Mouse (Mus musculus): ENCODE measurements around the gene Laptm4a.
A peak's percentile ranks its signal among the peaks of the same experiment; 100 is the strongest.

Laptm4a gene

DNA sequence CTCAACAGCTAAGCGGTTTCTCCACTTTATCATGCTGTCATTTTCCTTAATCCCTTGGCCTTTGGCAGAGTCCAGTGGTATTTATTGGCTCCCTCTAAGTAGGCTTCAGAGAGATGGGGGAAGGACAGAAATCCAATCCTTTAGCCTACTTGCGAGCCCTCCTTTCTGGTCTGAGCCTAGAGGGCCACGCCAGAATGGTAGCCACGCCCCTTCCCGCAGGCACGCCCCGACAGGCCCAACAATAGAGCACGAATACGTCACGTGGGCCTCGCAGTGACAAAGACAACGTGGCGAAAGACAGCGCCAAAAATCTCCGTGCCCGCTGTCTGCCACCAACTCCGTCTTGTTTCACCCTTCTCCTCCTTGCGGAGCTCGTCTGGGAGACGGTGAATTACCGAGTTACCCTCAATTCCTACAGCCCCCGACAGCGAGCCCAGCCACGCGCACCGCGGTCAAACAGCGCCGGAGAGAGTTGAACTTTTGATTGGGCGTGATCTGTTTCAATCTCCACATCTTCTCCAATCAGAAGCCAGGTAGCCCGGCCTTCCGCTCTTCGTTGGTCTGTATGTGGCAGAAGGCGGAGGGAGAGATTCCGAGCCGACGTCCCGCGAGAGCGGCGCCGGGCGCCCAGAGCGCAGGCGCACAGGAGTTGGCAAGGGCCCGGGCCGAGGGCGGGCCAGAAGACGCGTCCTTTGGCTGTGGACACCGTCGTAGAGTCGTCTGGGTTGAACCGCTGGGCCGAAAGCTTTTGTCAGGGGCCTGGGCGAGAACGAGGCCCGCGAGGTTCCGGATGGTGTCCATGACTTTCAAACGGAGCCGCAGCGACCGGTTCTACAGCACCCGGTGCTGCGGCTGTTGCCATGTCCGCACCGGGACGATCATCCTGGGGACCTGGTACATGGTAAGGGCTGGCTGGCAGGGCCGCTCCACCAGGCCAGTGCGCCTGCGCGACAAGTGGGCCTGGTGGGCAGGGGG, at the start of gene Laptm4a:
Laptm4a (plus strand) TSS at position 271 of the 975 bp plus-strand sequence.
- DNase-seq (ENCODE audit: low read depth): peak; percentile 98

DNA sequence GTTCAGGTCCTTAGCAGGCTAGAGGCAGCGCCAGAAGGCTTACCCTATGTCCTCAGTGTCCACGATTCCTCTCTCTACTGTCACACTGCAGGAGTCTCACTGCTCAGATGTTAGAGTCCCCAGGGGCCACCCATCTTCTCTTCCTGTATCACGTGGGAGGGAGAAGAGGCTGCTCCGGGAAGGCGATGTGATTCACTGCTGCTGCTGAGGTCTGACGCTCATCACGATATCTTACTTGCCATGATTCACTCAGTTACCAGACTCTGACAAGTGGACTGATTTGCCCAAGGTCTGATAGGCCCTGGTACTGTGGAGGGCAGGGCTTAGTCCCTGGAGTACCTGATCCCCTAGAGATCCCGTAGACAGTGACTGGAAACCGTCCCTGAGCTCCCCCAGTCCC, 45.9 kb upstream of the Laptm4a start:
- DNase-seq (ENCODE audit: low read depth): no peak

DNA sequence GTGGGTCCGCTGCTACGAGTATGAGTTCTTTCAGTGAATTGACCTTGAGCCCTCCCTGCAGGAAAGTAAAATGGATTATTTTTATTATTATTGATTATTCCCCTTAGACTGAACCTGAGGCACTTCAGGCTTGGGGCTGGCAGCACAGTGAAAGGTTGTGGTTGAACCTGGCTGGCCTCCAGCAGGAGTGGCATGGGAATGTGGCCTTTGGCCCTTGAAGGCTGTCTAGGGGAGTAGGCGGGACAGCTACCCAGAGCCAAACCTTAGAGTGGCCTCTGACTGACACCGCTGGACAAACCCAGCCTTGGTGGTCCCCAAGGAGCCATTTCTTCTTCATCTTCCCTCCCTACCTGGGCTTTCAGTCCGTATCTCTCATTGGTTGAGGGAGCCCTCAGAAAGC, 44.6 kb upstream of the Laptm4a start:
- DNase-seq (ENCODE audit: low read depth): no peak

DNA sequence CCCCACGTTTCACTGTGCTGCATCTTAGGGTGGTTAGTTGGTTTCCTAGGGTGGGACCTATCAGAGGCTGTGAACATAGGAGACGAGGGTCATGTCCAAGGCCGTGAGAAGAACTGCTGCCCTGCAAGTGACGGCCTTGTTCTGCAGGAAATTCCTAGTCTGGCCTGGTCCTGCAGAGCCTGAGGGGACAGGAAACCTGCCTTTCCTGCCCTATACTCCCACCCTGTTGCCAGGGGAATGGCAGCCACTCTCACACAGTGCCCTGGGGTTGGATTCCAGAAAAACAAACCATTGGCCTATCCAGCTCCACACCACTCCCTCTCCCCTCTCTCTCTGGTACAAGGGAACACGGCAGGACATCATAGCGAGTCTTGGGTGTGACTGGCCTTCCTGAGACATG, 44.1 kb upstream of the Laptm4a start:
- no peak for DNase-seq (ENCODE audit: low read depth)

DNA sequence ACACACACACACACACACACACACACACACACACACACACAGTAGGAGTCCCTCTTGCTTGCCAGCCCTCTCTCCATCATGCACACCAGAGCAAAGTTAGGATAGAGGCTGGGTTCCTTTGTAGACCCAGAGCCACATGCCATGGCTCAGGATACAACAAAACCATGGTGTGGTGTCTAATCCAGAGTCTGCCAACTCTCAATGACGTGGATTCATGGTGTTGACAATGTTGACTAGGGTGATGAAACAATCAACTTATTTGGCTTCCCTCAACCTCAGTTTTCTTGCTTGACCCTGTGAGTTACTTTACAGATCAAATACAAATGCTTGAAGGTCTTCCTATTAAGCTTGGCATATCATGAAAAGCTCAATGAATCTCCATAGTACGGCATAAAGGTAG, 42.7 kb upstream of the Laptm4a start:
- DNase-seq (ENCODE audit: low read depth): no peak

DNA sequence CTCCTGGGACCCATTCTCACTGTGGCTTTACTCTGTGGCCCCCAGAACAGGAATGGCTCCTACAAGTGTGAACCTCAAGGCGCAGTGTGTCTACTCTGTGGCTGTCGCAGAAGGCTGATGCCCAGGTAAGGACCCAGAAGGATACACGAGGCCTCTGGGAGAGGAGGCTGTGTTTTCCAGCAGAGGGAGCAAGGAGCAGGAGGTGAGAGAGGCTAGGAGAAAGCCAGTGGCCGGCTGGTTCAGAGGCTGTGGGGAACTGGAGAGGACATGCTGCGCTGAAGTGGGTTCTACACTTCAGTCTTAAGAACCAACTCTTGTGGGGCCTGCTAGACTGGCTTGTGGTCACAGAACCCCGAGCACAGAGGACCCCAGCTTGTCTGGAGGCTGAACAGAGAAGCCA, 42.1 kb upstream of the Laptm4a start:
- DNase-seq (ENCODE audit: low read depth): no peak

DNA sequence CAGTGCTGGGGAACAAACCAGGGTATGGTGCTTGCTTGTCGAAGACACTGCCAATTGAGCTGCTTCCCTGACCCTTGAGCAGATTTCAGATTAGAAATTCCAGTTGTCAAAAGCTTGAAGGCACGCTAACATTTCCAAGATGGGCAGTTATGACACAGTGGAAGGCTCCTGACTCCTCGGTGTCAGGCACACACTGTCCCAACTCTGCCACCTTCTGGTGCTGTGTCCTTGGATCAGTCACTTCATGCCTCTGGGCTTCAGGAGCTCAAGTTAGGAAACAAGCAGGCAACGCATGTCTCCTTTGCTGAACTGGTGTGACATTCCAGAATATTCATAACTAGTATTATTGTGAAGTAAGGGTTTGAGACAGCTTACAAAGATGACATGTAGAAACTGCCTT, 39.7 kb upstream of the Laptm4a start:
- DNase-seq (ENCODE audit: low read depth): no peak

DNA sequence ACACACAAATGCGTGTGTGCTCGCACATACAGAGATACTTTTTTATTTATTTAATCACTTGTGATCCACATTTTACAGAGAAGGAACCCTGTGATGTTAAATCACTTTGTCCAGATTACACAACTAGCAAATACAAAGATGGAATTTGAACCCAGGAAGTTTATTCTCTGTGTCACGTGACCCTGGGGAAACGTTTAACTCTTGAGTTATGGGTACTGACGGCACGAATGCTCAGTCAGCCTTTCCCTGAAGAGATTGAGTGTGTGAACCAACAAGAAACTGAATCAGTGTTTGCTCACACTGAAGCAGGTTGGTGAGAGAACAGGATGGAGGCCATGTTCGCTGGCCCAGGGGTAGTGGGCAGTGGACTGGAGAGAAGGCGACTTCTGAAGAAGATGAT, 39.1 kb upstream of the Laptm4a start:
- no peak for DNase-seq (ENCODE audit: low read depth)

DNA sequence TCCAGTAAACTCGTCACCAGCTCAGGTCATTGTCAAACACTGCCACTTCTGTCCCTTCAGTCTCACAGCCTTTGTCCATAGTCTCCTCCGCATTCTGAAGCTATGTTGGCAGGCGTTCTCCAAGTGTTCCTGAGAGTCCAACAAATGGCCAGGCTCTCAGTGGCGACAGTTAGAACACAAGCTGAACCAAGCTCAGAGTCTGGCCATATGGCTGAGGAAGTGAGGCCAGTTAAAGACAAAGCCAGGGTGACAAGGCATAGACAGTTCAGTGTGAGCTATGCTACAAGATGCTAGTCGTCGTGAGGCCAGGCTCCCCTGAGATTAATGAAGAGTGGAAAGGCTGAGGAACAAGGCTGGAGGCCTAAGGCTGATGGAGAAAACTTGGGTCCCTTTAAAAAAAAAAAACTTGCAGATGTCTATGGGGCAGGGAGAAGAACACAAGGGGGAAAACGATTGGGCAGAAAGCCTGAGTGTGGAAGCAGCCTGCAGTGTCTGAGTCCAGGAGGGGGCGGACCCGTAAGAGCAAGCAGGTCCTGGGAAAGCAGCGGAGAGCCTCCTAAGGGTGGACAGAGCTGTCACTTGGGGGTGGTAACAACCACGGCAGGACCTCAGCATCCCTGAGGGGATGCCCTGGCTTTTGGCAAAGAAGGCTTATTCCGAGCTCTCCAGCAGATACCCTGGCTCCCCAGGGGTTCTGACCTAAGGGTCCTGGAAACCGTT, 36.9 kb upstream of the Laptm4a start:
- no peak for DNase-seq (ENCODE audit: low read depth)

DNA sequence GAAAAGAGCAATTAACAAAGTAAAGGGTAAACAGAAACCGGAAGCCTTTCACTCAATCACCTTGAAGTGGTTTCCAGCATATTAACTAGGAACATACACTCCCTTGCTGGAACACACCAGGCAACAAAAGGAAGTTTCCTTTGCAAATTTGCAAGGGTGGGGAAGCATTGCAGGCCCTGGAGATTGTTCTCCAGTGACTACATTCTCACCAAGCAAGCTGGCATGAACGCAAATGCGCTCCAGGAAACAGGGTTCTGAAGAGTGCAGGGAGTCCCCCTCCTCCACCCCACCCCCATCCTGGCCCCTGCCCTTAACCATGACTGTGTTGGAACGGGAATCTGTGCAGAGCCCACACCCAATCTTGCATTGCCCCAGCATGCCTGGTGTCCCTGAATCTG, 36.3 kb upstream of the Laptm4a start:
- DNase-seq (ENCODE audit: low read depth): no peak

DNA sequence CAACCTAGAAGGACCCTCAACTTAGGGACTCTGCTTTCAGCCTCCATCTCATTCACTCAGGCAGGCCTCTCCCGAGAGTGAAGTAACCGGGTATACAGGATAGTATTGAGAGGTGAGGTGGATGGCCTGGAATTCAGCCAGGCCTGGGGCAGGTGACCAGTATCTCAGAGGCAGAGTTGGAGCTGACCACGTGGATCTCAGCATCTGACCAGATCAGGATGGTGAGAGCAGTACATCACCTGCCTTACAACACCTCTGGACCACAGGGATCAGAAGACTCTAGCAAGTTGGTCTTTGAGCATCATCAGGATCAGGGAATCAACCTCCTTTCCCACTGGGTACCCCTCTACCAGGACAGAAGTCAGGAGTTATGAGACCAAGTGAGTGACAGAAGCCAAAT, 35.5 kb upstream of the Laptm4a start:
- DNase-seq (ENCODE audit: low read depth): no peak

DNA sequence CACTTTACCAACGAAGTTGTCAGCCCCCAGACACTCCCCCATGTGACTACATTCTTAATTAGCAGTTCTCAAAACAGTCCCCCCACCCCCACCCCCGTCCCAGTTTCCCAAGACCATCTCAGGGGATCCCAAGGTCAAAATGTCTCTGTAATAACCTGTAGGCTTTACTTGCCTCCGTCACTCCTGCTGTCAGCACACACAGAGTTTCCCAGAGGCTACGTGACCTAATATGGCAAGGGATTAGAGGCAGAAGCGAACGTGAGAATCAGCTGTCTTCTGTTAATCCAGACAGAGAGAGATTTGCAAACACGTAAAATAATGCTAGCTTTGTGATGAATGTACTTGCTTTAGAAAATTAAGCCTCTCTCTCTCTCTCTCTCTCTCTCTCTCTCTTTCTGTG, 33.0 kb upstream of the Laptm4a start:
- DNase-seq (ENCODE audit: low read depth): no peak

DNA sequence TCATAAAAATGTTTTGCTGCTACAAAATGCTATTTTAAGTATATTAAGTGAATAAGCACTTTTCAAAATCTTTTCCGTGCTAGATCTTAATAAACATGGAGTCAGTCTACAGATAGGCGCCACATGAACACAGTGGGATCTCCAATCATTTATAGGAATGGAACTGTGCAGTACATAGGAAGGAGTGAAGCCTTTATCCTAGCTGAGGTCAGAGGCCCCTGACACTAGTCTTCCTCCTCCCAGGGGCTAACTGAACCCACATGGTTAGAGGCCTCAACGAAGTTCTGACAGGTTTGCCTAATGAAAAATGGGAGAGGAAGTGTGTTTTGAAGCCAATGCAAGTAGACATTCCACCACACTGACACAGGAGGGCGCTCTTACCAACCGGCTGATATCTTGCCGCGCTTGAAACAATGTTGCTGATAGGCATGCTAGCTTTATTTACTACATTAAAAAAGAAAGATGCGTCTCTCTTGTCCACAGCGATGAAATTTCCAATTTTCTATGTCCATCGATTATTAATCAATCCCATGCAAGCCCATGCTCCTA, 32.3 kb upstream of the Laptm4a start:
- peak; percentile 77 for DNase-seq (ENCODE audit: low read depth)

DNA sequence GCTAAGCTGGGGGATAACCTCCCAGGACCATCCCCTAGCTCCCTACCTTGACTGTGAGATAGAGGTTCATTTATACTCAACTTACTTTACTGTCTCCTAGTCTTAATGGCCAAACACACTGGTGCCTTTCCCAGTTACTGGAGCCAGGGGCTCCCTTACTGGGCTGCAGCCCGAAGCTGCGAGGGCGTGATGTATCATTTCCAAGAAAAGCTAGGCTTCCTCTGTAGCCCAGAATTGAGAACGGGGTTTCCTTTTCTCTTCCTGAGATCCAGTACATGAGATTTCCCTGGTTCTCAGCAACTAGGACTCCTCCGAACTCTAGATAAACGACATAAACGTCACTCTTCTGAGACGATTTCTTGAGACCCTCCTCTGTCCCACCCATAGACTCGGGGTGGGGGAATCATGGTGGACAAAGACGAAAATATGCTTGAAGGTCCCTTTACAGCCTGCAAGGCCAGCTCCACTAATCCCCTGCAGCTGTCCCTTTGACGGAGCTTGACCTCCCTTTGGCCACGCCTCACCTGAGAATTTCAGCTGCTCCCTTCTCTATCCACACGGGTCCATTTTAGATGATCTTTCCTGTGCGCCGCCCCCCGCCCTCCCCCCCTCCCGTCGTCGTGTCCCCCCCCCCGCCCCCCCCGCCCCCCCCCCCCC, 28.5 kb upstream of the Laptm4a start:
- DNase-seq (ENCODE audit: low read depth): no peak

DNA sequence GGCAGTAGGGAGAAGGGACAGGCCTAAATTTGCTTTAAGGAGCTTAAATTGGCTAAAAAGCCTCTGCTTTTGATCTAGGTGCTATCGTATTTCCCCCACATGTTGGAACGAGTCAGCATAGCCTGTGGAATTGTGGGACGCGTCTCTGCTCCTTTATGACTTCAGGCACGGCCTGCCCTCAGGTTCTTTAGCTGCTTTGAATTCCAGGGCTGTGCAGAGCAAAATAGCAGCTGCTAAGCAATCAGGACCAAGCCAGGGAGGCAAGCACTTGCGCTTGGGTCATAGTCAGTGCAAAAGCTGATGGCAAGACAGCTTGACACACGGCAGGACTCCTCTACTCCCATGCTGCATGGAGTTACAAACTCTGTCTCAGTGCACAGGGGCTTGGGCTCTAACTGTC, 24.3 kb upstream of the Laptm4a start:
- no peak for DNase-seq (ENCODE audit: low read depth)

DNA sequence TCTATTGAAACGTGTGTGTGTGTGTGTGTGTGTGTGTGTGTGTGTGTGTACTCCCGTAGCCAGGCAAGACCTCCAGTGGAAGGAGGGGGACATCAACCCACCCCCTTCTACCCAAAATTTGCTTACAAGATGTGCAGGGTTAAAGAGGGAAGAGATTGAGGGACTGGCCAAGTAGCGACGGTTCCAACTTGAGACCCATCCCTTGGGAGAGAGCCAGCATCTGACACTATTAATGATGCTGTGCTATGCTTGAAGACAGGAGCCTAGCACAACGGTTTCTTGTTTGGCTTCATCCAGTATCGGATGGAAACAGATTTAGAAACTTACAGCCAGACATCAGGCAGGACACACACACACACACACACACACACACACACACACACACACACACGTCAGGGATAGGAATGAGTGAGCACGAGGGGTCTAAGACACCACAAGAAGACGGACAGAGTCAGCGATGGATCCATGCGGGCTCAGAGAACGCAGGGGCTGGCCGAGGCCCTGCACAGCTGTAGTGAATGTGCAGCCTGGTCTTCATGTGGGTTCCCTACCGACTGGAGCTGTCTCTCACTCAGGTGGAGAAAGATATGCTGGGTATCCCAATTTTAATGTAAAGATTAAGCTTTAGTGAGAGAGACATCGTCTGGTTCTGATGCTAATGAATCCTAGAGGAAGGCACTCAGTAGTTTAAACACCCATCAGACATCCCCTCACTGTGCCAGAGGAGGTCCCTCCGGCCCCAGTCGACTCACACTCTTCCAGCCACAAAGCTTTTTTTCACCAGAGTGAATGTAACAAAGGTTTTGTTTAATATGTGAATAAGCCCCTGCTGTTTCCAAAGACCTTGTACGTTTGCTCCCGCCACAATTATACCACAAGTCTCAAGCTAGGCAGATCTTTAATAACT, 22.3 kb upstream of the Laptm4a start:
- no peak for DNase-seq (ENCODE audit: low read depth)

DNA sequence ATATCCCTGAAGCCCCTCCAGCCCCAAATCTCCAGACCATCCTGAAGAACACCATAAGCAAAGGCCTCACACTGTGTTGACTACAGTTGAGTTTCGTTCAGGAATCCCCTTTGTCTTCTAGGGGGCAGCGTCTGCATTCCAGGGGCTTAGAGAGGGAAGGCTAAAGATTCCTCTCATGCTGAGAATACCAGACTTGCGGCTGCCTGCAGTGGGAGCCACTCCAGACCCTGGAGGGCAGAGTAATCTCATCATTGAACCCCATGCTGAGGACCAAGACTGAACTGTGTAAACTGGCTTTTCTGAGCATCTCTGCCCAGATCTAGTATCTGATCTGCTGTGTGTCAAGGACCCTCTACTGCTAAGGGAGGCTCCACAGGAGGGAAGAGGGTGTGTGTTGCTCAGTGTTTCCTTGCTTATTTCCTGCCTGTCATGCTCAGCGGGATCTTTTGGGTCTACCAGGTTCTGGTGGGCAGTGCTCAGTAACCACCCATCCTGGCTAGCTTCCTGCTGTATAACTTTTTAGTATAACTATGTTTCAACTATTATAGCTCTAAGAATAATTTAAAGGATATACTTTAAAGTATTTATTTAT, 21.3 kb upstream of the Laptm4a start:
- no peak for DNase-seq (ENCODE audit: low read depth)

DNA sequence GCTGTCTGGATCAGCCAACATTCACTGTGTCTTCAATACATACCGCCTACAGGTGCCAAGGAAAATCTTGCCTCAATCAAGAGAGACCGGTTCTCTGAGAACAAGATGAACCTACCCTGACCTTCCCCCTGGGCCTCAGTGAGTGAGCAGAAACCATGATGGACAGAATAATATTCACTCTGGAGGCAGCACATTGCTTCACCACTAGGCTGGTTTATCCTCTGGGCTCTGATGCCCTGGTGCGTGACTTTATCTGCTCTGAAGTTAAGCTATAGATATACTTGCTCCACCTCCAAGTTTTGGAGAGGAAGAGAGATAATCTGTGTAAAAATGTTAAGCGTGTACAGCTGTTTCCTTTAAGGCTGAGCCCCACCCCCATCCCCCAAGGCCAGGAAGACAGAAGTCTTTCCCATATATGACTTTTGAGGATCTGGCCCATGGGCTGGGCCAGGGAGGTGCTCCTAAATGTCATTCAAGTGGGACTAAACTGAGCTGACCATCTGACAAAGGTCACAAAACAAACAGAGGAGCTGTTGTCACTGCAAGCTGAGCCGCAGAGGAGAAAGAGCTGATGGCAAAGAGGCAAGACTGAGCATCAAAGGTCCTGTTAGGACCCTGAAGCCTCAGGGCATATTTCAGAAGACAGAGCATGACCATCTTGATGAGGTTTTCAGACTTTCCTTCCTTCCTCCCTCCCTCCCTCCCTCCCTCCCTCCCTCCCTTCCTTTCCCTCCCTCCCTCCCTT, 20.4 kb upstream of the Laptm4a start:
- DNase-seq (ENCODE audit: low read depth): no peak

DNA sequence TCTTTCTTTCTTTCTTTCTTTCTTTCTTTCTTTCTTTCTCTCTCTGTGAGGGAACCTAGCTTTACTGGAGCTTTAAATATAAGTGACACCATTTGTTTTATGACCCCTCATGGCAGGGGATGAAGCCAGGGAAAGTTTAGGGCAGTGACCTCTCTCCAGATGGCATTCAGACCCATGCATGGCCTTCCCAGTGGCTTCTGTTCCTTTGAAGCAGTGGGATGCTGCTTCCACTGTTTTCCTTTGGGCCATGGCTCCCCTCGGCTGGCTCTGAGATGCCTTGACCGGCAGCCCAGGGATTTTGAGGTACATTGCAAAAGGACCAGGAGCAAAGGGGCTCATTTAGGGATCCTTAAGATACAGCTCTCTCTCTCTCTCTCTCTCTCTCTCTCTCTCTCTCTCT, 19.5 kb upstream of the Laptm4a start:
- no peak for DNase-seq (ENCODE audit: low read depth)

DNA sequence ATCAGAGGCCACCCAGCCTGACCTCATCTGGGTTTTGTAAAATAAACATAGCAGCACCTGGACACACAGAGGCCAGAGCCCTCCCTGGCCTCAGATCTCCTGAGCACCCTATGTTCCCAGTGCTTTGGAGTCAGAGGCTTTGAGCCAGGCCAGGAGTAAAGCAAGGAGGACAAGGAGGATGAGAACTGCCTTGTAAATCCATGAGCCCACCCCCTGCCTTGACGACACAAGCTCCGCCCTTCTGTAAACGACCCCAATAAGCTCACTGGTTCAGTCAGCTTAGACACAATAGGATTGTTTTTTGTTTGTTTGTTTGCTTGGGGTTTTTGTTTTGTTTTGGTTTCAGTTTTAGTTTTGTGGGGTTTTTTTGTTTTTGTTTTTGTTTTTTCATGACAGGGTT, 19.0 kb upstream of the Laptm4a start:
- peak; percentile 34 for DNase-seq (ENCODE audit: low read depth)
